Mouse (Mus musculus): Measurements from ENCODE around the gene Idh1. TPM values are rescaled to one million over a fixed set of nuclear protein-coding genes. Genes with fewer than 3 reads are reported as not detected.
A peak's percentile ranks its signal among the peaks of the same experiment; 100 is the strongest.
"Not testable (repeated sequence)": the region's sequence is repeated elsewhere in the genome, so short reads cannot be mapped to it uniquely, and the experiment has no call there.

The Idh1 gene
- 293 and 329 TPM in 2 replicates for polyA plus RNA-seq (2015; fragmentation: Nextera tagmentation; extraction: Ambion mirVana)

GRCm38 (mm10) chr1:65186287-65187073 lies at the start of gene Idh1, which contains the start of gene Pikfyve:
Gene Idh1, minus strand, starts transcription at chr1:65186500.
Gene Pikfyve, plus strand, starts transcription at chr1:65186683.
- ATAC-seq (ENCODE audit: low FRiP score, low TSS enrichment) = peak; percentile 100
- Histone ChIP-seq H3K9ac (replicated peaks; ENCODE audit: low read length) (peak within 1 kb of the TSS; percentile 86), H3K4me2 (replicated peaks; ENCODE audit: low read depth, low read length) (peak within 1 kb of the TSS; percentile 86), H3K27ac (ENCODE audit: low read length) (peak within 1 kb of the TSS; percentile 53), H3K27me3 (ENCODE audit: insufficient read depth, low read length) (peaks cover 3% of the 10 kb centered on the region; the same call in 1 of the 2 replicates), H3K4me3 (ENCODE audit: low read length) (peak within 1 kb of the TSS; percentile 85), H3K36me3 (ENCODE audit: insufficient read depth, low read length) (no peaks in the 10 kb centered on the region), H3K4me1 (ENCODE audit: insufficient read depth, low read length) (peaks cover 11% of the 10 kb centered on the region), H3K9me3 (ENCODE audit: low read length) (no peaks in the 10 kb centered on the region)
- WGBS = under 1% methylated on average over 67 of the region's 71 CpGs

GRCm38 (mm10) chr1:65230566-65230965 lies 44.3 kb upstream of the Idh1 start:
- 89% methylated on average over 1 of the region's 1 CpGs for WGBS
- H3K27ac ChIP-seq (ENCODE audit: low read length) = no peak overlapping the region

GRCm38 (mm10) chr1:65229768-65230167 lies 43.5 kb upstream of the Idh1 start:
- not testable (repeated sequence) for H3K36me3 ChIP-seq (ENCODE audit: insufficient read depth, low read length); H3K27ac ChIP-seq (ENCODE audit: low read length); H3K9me3 ChIP-seq (ENCODE audit: low read length); H3K4me1 ChIP-seq (ENCODE audit: insufficient read depth, low read length); H3K4me2 ChIP-seq (replicated peaks; ENCODE audit: low read depth, low read length); H3K27me3 ChIP-seq (ENCODE audit: insufficient read depth, low read length); ATAC-seq (ENCODE audit: low FRiP score, low TSS enrichment); H3K4me3 ChIP-seq (ENCODE audit: low read length); H3K9ac ChIP-seq (replicated peaks; ENCODE audit: low read length)
- 94% methylated on average over 3 of the region's 3 CpGs for WGBS

More at GRCm38 (mm10) chr1:65230566-65230965, 44.3 kb upstream of the Idh1 start:
- no peaks in the 10 kb centered on the region for H3K27me3 ChIP-seq (ENCODE audit: insufficient read depth, low read length)
- no peak for ATAC-seq (ENCODE audit: low FRiP score, low TSS enrichment)
- no peak overlapping the region for H3K4me3 ChIP-seq (ENCODE audit: low read length)
- no peak overlapping the region for H3K9ac ChIP-seq (replicated peaks; ENCODE audit: low read length)
- peaks cover 12% of the 10 kb centered on the region for H3K36me3 ChIP-seq (ENCODE audit: insufficient read depth, low read length)
- no peak overlapping the region for H3K4me2 ChIP-seq (replicated peaks; ENCODE audit: low read depth, low read length)
- H3K4me1 ChIP-seq (ENCODE audit: insufficient read depth, low read length) = no peaks in the 10 kb centered on the region
- H3K9me3 ChIP-seq (ENCODE audit: low read length) = no peaks in the 10 kb centered on the region

GRCm38 (mm10) chr1:65227681-65228080 lies 41.4 kb upstream of the Idh1 start:
- H3K4me1 ChIP-seq (ENCODE audit: insufficient read depth, low read length) = no peaks in the 10 kb centered on the region
- no peak overlapping the region for H3K9ac ChIP-seq (replicated peaks; ENCODE audit: low read length)
- no peak overlapping the region for H3K4me2 ChIP-seq (replicated peaks; ENCODE audit: low read depth, low read length)
- ATAC-seq (ENCODE audit: low FRiP score, low TSS enrichment) = no peak
- no peaks in the 10 kb centered on the region for H3K27me3 ChIP-seq (ENCODE audit: insufficient read depth, low read length)
- H3K9me3 ChIP-seq (ENCODE audit: low read length) = no peaks in the 10 kb centered on the region
- H3K36me3 ChIP-seq (ENCODE audit: insufficient read depth, low read length) = peaks cover 8% of the 10 kb centered on the region
- WGBS = 88% methylated on average over 2 of the region's 2 CpGs
- no peak overlapping the region for H3K4me3 ChIP-seq (ENCODE audit: low read length)
- H3K27ac ChIP-seq (ENCODE audit: low read length) = no peak overlapping the region

GRCm38 (mm10) chr1:65223654-65224053 lies 37.4 kb upstream of the Idh1 start:
- H3K9ac ChIP-seq (replicated peaks; ENCODE audit: low read length) = no peak overlapping the region
- H3K4me3 ChIP-seq (ENCODE audit: low read length) = no peak overlapping the region
- H3K36me3 ChIP-seq (ENCODE audit: insufficient read depth, low read length) = peaks cover 16% of the 10 kb centered on the region
- 97% methylated on average over 2 of the region's 2 CpGs for WGBS
- no peaks in the 10 kb centered on the region for H3K4me1 ChIP-seq (ENCODE audit: insufficient read depth, low read length)
- no peaks in the 10 kb centered on the region for H3K27me3 ChIP-seq (ENCODE audit: insufficient read depth, low read length)
- H3K4me2 ChIP-seq (replicated peaks; ENCODE audit: low read depth, low read length) = no peak overlapping the region
- H3K9me3 ChIP-seq (ENCODE audit: low read length) = no peaks in the 10 kb centered on the region
- H3K27ac ChIP-seq (ENCODE audit: low read length) = no peak overlapping the region
- ATAC-seq (ENCODE audit: low FRiP score, low TSS enrichment) = no peak

GRCm38 (mm10) chr1:65217972-65218371 lies 31.7 kb upstream of the Idh1 start:
- H3K9ac ChIP-seq (replicated peaks; ENCODE audit: low read length) = no peak overlapping the region
- 97% methylated on average over 1 of the region's 1 CpGs for WGBS
- H3K4me2 ChIP-seq (replicated peaks; ENCODE audit: low read depth, low read length) = no peak overlapping the region
- H3K9me3 ChIP-seq (ENCODE audit: low read length) = no peaks in the 10 kb centered on the region
- ATAC-seq (ENCODE audit: low FRiP score, low TSS enrichment) = no peak
- H3K27me3 ChIP-seq (ENCODE audit: insufficient read depth, low read length) = no peaks in the 10 kb centered on the region
- no peak overlapping the region for H3K4me3 ChIP-seq (ENCODE audit: low read length)
- H3K27ac ChIP-seq (ENCODE audit: low read length) = no peak overlapping the region
- H3K4me1 ChIP-seq (ENCODE audit: insufficient read depth, low read length) = no peaks in the 10 kb centered on the region
- peaks cover 14% of the 10 kb centered on the region; the same call in 1 of the 2 replicates for H3K36me3 ChIP-seq (ENCODE audit: insufficient read depth, low read length)

GRCm38 (mm10) chr1:65217567-65217966 lies 31.3 kb upstream of the Idh1 start:
- H3K36me3 ChIP-seq (ENCODE audit: insufficient read depth, low read length) = peaks cover 14% of the 10 kb centered on the region; the same call in 1 of the 2 replicates
- no peaks in the 10 kb centered on the region for H3K4me1 ChIP-seq (ENCODE audit: insufficient read depth, low read length)
- no peaks in the 10 kb centered on the region for H3K9me3 ChIP-seq (ENCODE audit: low read length)
- ATAC-seq (ENCODE audit: low FRiP score, low TSS enrichment) = no peak
- H3K4me3 ChIP-seq (ENCODE audit: low read length) = no peak overlapping the region
- H3K9ac ChIP-seq (replicated peaks; ENCODE audit: low read length) = no peak overlapping the region
- H3K27me3 ChIP-seq (ENCODE audit: insufficient read depth, low read length) = no peaks in the 10 kb centered on the region
- no peak overlapping the region for H3K4me2 ChIP-seq (replicated peaks; ENCODE audit: low read depth, low read length)
- H3K27ac ChIP-seq (ENCODE audit: low read length) = no peak overlapping the region
- WGBS = 91% methylated on average over 2 of the region's 2 CpGs

GRCm38 (mm10) chr1:65213214-65213613 lies 26.9 kb upstream of the Idh1 start:
- H3K4me3 ChIP-seq (ENCODE audit: low read length) = no peak overlapping the region
- H3K4me1 ChIP-seq (ENCODE audit: insufficient read depth, low read length) = no peaks in the 10 kb centered on the region
- peaks cover 13% of the 10 kb centered on the region for H3K9me3 ChIP-seq (ENCODE audit: low read length)
- H3K36me3 ChIP-seq (ENCODE audit: insufficient read depth, low read length) = peaks cover 30% of the 10 kb centered on the region
- no peak for ATAC-seq (ENCODE audit: low FRiP score, low TSS enrichment)
- H3K27ac ChIP-seq (ENCODE audit: low read length) = no peak overlapping the region
- H3K27me3 ChIP-seq (ENCODE audit: insufficient read depth, low read length) = no peaks in the 10 kb centered on the region
- 84% methylated on average over 2 of the region's 2 CpGs for WGBS
- H3K4me2 ChIP-seq (replicated peaks; ENCODE audit: low read depth, low read length) = no peak overlapping the region
- H3K9ac ChIP-seq (replicated peaks; ENCODE audit: low read length) = no peak overlapping the region

GRCm38 (mm10) chr1:65204299-65204698 lies 18.0 kb upstream of the Idh1 start:
- peaks cover 3% of the 10 kb centered on the region for H3K9me3 ChIP-seq (ENCODE audit: low read length)
- H3K4me1 ChIP-seq (ENCODE audit: insufficient read depth, low read length) = no peaks in the 10 kb centered on the region
- peaks cover 32% of the 10 kb centered on the region for H3K36me3 ChIP-seq (ENCODE audit: insufficient read depth, low read length)
- WGBS = 79% methylated on average over 1 of the region's 1 CpGs
- H3K9ac ChIP-seq (replicated peaks; ENCODE audit: low read length) = no peak overlapping the region
- H3K4me2 ChIP-seq (replicated peaks; ENCODE audit: low read depth, low read length) = no peak overlapping the region
- H3K4me3 ChIP-seq (ENCODE audit: low read length) = no peak overlapping the region
- no peak overlapping the region for H3K27ac ChIP-seq (ENCODE audit: low read length)
- ATAC-seq (ENCODE audit: low FRiP score, low TSS enrichment) = no peak
- H3K27me3 ChIP-seq (ENCODE audit: insufficient read depth, low read length) = no peaks in the 10 kb centered on the region

- H3K9me3 ChIP-seq (ENCODE audit: low read length) = no peaks in the 10 kb centered on the region
- no peak for ATAC-seq (ENCODE audit: low FRiP score, low TSS enrichment)
- no peak overlapping the region for H3K9ac ChIP-seq (replicated peaks; ENCODE audit: low read length)
- H3K36me3 ChIP-seq (ENCODE audit: insufficient read depth, low read length) = peaks cover 16% of the 10 kb centered on the region; the same call in 1 of the 2 replicates
- 92% methylated on average over 2 of the region's 2 CpGs for WGBS
- H3K4me1 ChIP-seq (ENCODE audit: insufficient read depth, low read length) = no peaks in the 10 kb centered on the region
- no peaks in the 10 kb centered on the region for H3K27me3 ChIP-seq (ENCODE audit: insufficient read depth, low read length)
- H3K4me2 ChIP-seq (replicated peaks; ENCODE audit: low read depth, low read length) = no peak overlapping the region
- H3K4me3 ChIP-seq (ENCODE audit: low read length) = no peak overlapping the region
- no peak overlapping the region for H3K27ac ChIP-seq (ENCODE audit: low read length)
Measured at GRCm38 (mm10) chr1:65198861-65199260, 12.6 kb upstream of the Idh1 start.
